Mouse (Mus musculus): ENCODE measurements at regions not wholly inside any gene's neighbourhood (a gene's known extent, or its start where the extent isn't known, plus 50 kb on each side); places are given as distances from the start of the nearest gene placed in this dataset.

DNA sequence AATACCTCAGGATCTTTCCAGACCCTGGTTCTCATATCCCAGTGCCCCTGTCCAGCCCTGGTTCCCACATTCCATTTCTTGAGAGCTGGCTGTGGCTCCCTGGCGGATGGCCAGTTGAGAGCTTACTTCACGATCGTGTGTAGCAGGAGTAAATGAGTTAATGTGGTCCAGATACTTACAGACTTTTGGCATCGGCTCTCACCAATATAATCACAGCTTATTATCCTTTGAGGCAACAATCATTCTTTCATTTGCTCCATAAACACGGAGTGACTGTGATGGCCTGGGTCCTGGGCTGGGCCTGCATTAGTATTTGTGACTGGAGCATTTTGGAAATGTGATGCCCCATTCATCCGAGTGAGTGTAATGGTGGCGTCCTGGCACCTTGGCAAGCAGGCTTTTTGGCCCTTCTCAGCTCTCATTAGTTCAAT lies 103.5 kb downstream of the Btg1 start:
- TF ChIP-seq CTCF (IDR thresholded peaks at IDR 0.05) = no peak
- TF ChIP-seq EP300 (IDR thresholded peaks at IDR 0.05) = peak; percentile 23; the same call in 1 of the 2 replicates
